Mouse (Mus musculus) gastrocnemius, postnatal 36 days (tissue): Measurements from ENCODE around the gene Akt1. TPM values are rescaled to one million over a fixed set of nuclear protein-coding genes. Genes with fewer than 3 reads are reported as not detected.

ENCODE experiments used
- DNase-seq, 2 experiments: peaks; one replicate each; pipeline ENCODE4 v3.0.0; 2022
- intact Hi-C: fragments of 180-260 bp; cut with DNase I; formaldehyde crosslinking; loops from one replicate; pipeline ENCODE4 v1.15.1; 2025
- microRNA-seq, 2 experiments: library from miRNA; unstranded; fragments of <30 nt; microRNA quantifications; one replicate each; pipeline ENCODE4 v1.2.0; 2021
- total RNA-seq, 2 experiments: library from RNA; stranded (reverse); gene quantifications; 2 replicates each; pipeline ENCODE4 v1.2.3; 2021

Akt1 gene
- total RNA-seq, 2 experiments from 2014 or later = 49.9 to 55.7 TPM

DNA sequence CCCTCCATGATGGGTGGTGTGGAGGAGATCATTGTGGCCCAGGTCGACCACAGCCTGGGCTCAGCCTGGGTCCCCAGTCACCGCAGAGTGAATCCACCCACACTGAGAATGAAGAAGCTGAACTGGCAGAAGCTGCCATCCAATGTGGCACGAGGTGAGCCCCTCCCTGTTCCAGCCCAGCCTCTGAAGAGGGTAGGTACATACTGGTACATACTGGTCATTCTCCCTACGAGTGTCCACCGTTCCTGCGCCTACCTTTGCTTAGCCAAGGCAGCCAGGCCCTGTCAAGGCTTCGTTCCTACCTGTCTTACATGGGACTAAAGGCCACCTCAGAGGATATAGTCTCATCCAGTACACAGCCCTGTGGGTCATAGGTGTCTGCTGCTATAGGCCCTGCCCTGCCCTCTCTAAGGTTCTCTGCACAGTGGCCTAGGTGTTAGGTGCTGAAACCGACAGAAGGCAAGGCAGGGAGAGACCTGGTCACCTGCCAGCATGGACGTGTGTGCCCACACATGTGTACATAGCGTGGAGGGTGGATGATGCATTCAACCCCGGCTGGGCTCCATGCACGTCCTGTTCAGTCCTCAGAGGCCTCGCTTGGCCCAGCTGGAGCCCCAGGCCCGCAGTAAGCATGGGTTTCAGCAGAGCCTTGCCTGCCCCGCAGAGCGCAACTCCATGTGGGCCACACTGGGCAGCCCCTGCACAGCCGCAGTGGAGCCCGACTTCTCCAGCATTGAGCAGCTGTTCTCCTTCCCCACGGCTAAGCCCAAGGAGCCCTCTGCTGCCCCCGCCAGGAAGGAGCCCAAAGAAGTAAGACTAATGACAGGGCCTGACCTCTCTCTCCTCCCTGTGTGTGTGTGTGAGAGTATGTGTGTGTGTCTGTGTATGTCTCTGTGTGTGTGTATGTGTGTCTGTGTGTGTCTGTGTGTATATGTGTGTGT, 69.7 kb downstream of the Akt1 start:
- peak in 1 of 2 experiments; percentile 57 for DNase-seq

DNA sequence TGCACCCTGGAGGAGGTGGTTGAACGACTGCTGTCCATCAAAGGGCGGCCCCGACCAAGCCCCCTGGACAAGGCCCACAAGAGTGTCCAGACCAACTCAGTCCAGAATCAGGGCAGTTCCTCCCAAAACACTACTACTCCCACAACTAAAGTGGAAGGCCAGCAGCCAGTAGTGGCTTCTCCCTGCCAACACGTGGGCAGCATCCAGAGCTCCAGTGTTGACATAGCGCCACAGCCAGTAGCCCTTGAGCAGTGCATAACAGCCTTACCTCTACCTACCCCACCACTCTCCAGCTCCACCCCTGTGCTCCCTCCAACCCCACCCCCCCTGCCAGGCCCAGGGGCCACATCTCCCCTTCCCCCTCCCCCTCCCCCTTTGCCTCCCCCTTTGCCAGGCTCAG, 70.7 kb downstream of the Akt1 start:
- intact Hi-C loops = no loop called here

More for the DNA sequence above, 69.7 kb downstream of the Akt1 start:
- intact Hi-C loops = loop anchor here (1.0 kb wide), 1 partner anchor 53 kb away; no protein-coding TSS in a partner anchor

More for the DNA sequence above, 70.7 kb downstream of the Akt1 start:
- DNase-seq = no peak

Small RNAs within 50 kb of the gene (microRNA-seq; reads per million reads assigned to microRNA genes)
- gene Mir6939 = 0.36 to 0.74 reads per million in 2 experiments

Other genes starting within 250 kb of the Akt1 start
- gene A530016L24Rik, start 185.4 kb downstream of the Akt1 start, total RNA-seq = 1 to 10 TPM; 1.1 to 1.3 TPM
- not detected for gene Tmem179, start 158.1 kb downstream of the Akt1 start, total RNA-seq
- gene Inf2, start 86.1 kb downstream of the Akt1 start, total RNA-seq = 10 to 100 TPM in 1 of 2 experiments, 1 to 10 TPM in 1; 9.2 to 11.1 TPM
- 100 to 1,000 TPM; 904 to 982 TPM for gene Adssl1, start 54.8 kb downstream of the Akt1 start, total RNA-seq
- 10 to 100 TPM; 12.6 to 17.0 TPM for gene Siva1, start 30.2 kb downstream of the Akt1 start, total RNA-seq
- 1 to 10 TPM in 1 of 2 experiments, under 1 TPM in 1; 0.79 to 1.1 TPM for gene Zbtb42, start 3.9 kb upstream of the Akt1 start, total RNA-seq
- gene Cep170b, start 45.6 kb upstream of the Akt1 start, total RNA-seq = 10 to 100 TPM; 11.2 to 12.3 TPM
- gene Pld4, start 85.8 kb upstream of the Akt1 start, total RNA-seq = 1 to 10 TPM; 2.3 to 3.0 TPM
- gene Ahnak2, start 127.8 kb upstream of the Akt1 start, total RNA-seq = 1 to 10 TPM; 5.0 to 7.0 TPM
- under 1 TPM; 0.31 to 0.64 TPM for gene Clba1, start 134.1 kb upstream of the Akt1 start, total RNA-seq
- gene Cdca4, start 154.5 kb upstream of the Akt1 start, total RNA-seq = 1 to 10 TPM; 2.1 to 3.0 TPM
- gene Gpr132, start 193.3 kb upstream of the Akt1 start, total RNA-seq = under 1 TPM; 0.10 to 0.26 TPM